Mouse (Mus musculus): Measurements from ENCODE around the gene Gm11111. TPM values are rescaled to one million over a fixed set of nuclear protein-coding genes. Genes with fewer than 3 reads are reported as not detected.
"Not testable (repeated sequence)": the region's sequence is repeated elsewhere in the genome, so short reads cannot be mapped to it uniquely, and the experiment has no call there.

Gm11111 gene
- polyA plus RNA-seq, 1 experiment = not detected

GRCm38 (mm10) chr5:98572392-98572791 lies 19.9 kb downstream of the Gm11111 start:
- WGBS = 6% methylated on average over 4 of the region's 4 CpGs
- Histone ChIP-seq H3K27me3 (ENCODE audit: control insufficient read depth, insufficient read depth, low read length) (no peaks in the 10 kb centered on the region), H3K4me3 (replicated peaks; ENCODE audit: insufficient read depth, low read depth, low read length) (no peak overlapping the region), H3K4me1 (ENCODE audit: control insufficient read depth, insufficient read depth, low read length) (peaks cover 4% of the 10 kb centered on the region), H3K27ac (ENCODE audit: insufficient read depth, low read length) (no peak overlapping the region)
- peak; percentile 5 to 49 for DNase-seq
- TF ChIP-seq POLR2A (IDR thresholded peaks at IDR 0.05; ENCODE audit: borderline replicate concordance, insufficient read depth, low read length) = no peak
- no peak for TF ChIP-seq CTCF (IDR thresholded peaks at IDR 0.05; ENCODE audit: borderline replicate concordance, insufficient read depth, low read depth, low read length)

GRCm38 (mm10) chr5:98574711-98575470 lies 22.4 kb downstream of the Gm11111 start:
- no peak for DNase-seq
- WGBS = 42% methylated on average over 12 of the region's 12 CpGs

GRCm38 (mm10) chr5:98575471-98575834 lies 23.0 kb downstream of the Gm11111 start:
- no peak for DNase-seq
- H3K27me3 ChIP-seq (ENCODE audit: control insufficient read depth, insufficient read depth, low read length) = no peaks in the 10 kb centered on the region
- H3K4me1 ChIP-seq (ENCODE audit: control insufficient read depth, insufficient read depth, low read length) = peaks cover 4% of the 10 kb centered on the region
- no peak overlapping the region for H3K27ac ChIP-seq (ENCODE audit: insufficient read depth, low read length)
- TF ChIP-seq POLR2A (IDR thresholded peaks at IDR 0.05; ENCODE audit: borderline replicate concordance, insufficient read depth, low read length) = no peak
- TF ChIP-seq CTCF (IDR thresholded peaks at IDR 0.05; ENCODE audit: borderline replicate concordance, insufficient read depth, low read depth, low read length) = no peak
- 71% methylated on average over 4 of the region's 4 CpGs for WGBS
- no peak overlapping the region for H3K4me3 ChIP-seq (replicated peaks; ENCODE audit: insufficient read depth, low read depth, low read length)

More at GRCm38 (mm10) chr5:98574711-98575470, 22.4 kb downstream of the Gm11111 start:
- peaks cover 4% of the 10 kb centered on the region for H3K4me1 ChIP-seq (ENCODE audit: control insufficient read depth, insufficient read depth, low read length)
- no peak overlapping the region for H3K27ac ChIP-seq (ENCODE audit: insufficient read depth, low read length)
- no peak for TF ChIP-seq POLR2A (IDR thresholded peaks at IDR 0.05; ENCODE audit: borderline replicate concordance, insufficient read depth, low read length)
- no peak for TF ChIP-seq CTCF (IDR thresholded peaks at IDR 0.05; ENCODE audit: borderline replicate concordance, insufficient read depth, low read depth, low read length)
- no peak overlapping the region for H3K4me3 ChIP-seq (replicated peaks; ENCODE audit: insufficient read depth, low read depth, low read length)
- H3K27me3 ChIP-seq (ENCODE audit: control insufficient read depth, insufficient read depth, low read length) = no peaks in the 10 kb centered on the region

DNA sequence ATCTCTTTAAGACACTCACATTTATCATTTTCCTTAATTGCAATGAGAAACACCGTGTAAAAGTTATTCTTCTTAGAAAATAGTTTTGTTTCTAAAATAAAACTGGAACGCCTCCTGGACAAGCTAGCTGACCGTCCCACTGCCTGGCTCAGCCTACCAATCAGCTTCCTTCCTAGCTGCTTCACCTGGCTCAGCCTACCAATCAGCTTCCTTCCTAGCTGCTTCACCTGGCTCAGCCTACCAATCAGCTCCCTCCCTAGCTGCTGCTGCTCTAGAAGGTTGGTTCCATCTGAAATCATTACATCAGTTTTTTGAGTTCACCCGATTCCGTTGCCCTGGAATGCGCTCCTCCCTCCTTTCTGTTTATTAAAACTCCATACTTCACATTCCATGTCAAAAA lies 24.0 kb downstream of the Gm11111 start:
- not testable (repeated sequence) for H3K4me3 ChIP-seq (replicated peaks; ENCODE audit: insufficient read depth, low read depth, low read length); DNase-seq; H3K4me1 ChIP-seq (ENCODE audit: control insufficient read depth, insufficient read depth, low read length); H3K27ac ChIP-seq (ENCODE audit: insufficient read depth, low read length); H3K27me3 ChIP-seq (ENCODE audit: control insufficient read depth, insufficient read depth, low read length)
- WGBS = 97% methylated on average over 6 of the region's 6 CpGs

DNA sequence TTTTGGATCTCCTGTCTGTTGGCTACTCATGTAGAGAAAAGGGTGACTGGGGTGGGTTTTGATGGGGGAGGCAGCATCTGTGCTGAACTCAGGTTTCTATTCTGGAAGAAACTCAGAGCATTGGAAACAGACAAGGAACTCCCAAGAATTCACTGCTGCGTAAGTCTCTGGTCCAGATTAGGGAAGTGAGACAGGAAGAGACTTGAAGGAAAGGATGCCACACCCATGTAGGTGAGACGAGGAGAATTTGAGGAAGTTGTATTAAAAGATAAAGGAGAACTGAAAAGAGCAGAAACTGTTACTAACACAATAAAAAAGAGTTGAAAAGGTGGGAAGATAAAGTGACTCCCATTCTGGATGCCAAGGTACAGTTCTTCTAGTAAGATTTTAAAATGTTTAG lies 25.9 kb downstream of the Gm11111 start:
- Histone ChIP-seq H3K27me3 (ENCODE audit: control insufficient read depth, insufficient read depth, low read length) (no peaks in the 10 kb centered on the region), H3K27ac (ENCODE audit: insufficient read depth, low read length) (no peak overlapping the region), H3K4me3 (replicated peaks; ENCODE audit: insufficient read depth, low read depth, low read length) (no peak overlapping the region), H3K4me1 (ENCODE audit: control insufficient read depth, insufficient read depth, low read length) (no peaks in the 10 kb centered on the region)
- no peak for TF ChIP-seq POLR2A (IDR thresholded peaks at IDR 0.05; ENCODE audit: borderline replicate concordance, insufficient read depth, low read length)
- TF ChIP-seq CTCF (IDR thresholded peaks at IDR 0.05; ENCODE audit: borderline replicate concordance, insufficient read depth, low read depth, low read length) = no peak
- 89% methylated on average over 2 of the region's 2 CpGs for WGBS
- DNase-seq = no peak

- WGBS = 21% methylated on average over 5 of the region's 5 CpGs
- Histone ChIP-seq H3K4me3 (replicated peaks; ENCODE audit: insufficient read depth, low read depth, low read length) (no peak overlapping the region), H3K27ac (ENCODE audit: insufficient read depth, low read length) (no peak overlapping the region), H3K27me3 (ENCODE audit: control insufficient read depth, insufficient read depth, low read length) (no peaks in the 10 kb centered on the region), H3K4me1 (ENCODE audit: control insufficient read depth, insufficient read depth, low read length) (no peaks in the 10 kb centered on the region)
- TF ChIP-seq POLR2A (IDR thresholded peaks at IDR 0.05; ENCODE audit: borderline replicate concordance, insufficient read depth, low read length) (no peak), CTCF (IDR thresholded peaks at IDR 0.05; ENCODE audit: borderline replicate concordance, insufficient read depth, low read depth, low read length) (no peak)
- DNase-seq = no peak
Observed at GRCm38 (mm10) chr5:98580811-98581210, 28.3 kb downstream of the Gm11111 start.

GRCm38 (mm10) chr5:98582051-98582450 lies 29.6 kb downstream of the Gm11111 start:
- no peaks in the 10 kb centered on the region for H3K4me1 ChIP-seq (ENCODE audit: control insufficient read depth, insufficient read depth, low read length)
- no peak for DNase-seq
- H3K27ac ChIP-seq (ENCODE audit: insufficient read depth, low read length) = no peak overlapping the region
- no peak overlapping the region for H3K4me3 ChIP-seq (replicated peaks; ENCODE audit: insufficient read depth, low read depth, low read length)
- H3K27me3 ChIP-seq (ENCODE audit: control insufficient read depth, insufficient read depth, low read length) = no peaks in the 10 kb centered on the region
- 86% methylated on average over 3 of the region's 3 CpGs for WGBS
- no peak for TF ChIP-seq CTCF (IDR thresholded peaks at IDR 0.05; ENCODE audit: borderline replicate concordance, insufficient read depth, low read depth, low read length)
- TF ChIP-seq POLR2A (IDR thresholded peaks at IDR 0.05; ENCODE audit: borderline replicate concordance, insufficient read depth, low read length) = no peak

- TF ChIP-seq POLR2A (IDR thresholded peaks at IDR 0.05; ENCODE audit: borderline replicate concordance, insufficient read depth, low read length) = no peak
- TF ChIP-seq CTCF (IDR thresholded peaks at IDR 0.05; ENCODE audit: borderline replicate concordance, insufficient read depth, low read depth, low read length) = no peak
- no peaks in the 10 kb centered on the region for H3K27me3 ChIP-seq (ENCODE audit: control insufficient read depth, insufficient read depth, low read length)
- no peak for DNase-seq
- H3K4me3 ChIP-seq (replicated peaks; ENCODE audit: insufficient read depth, low read depth, low read length) = no peak overlapping the region
- no peak overlapping the region for H3K27ac ChIP-seq (ENCODE audit: insufficient read depth, low read length)
- no peaks in the 10 kb centered on the region for H3K4me1 ChIP-seq (ENCODE audit: control insufficient read depth, insufficient read depth, low read length)
Observed at GRCm38 (mm10) chr5:98585915-98586314, 33.4 kb downstream of the Gm11111 start.

Other genes with a start within 250 kb of the Gm11111 start
- gene Cfap299, start 223.4 kb upstream of the Gm11111 start, polyA plus RNA-seq (2012; rRNA removed) = 0.82 and 0.85 TPM in 2 replicates

All from cerebellum, adult 2 months (tissue).